Mouse (Mus musculus) monocyte, adult 59 days (primary cell): Measurements from ENCODE around the gene Olfr1231. TPM values are rescaled to one million over a fixed set of nuclear protein-coding genes. Genes with fewer than 3 reads are reported as not detected.

Source experiments
- total RNA-seq, 2 experiments: library from RNA; stranded (reverse); gene quantifications; one replicate each; pipeline ENCODE4 v1.2.4; 2023

The Olfr1231 gene
- total RNA-seq, result not detected

DNA sequence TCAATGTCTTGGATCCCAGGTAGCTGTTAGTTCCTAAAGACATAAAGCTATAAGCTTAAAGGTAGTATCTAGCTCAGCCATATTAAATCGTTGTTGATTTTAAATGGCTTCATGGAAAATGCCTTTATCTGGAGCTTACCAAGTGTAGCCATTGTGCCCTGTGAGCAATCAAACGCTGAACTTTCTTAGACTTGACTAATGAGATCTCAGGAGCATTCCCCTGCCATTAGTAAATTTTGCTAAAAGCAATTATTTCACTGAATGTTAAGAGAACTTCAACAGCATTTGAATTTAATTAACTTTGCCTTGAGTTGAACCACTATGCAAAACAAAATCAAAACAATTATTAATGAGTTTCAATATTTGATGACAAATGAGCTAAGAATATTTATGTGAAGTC lies at the start of gene Olfr1231:
Gene Olfr1231 (minus strand): TSS at position 101 of the 400 bp plus-strand sequence.

GRCm38 (mm10) chr2:89342298-89342697 lies 35.4 kb upstream of the Olfr1231 start, which contains the start of gene Olfr1233:
Olfr1233 (minus strand) TSS chr2:89342398.

DNA sequence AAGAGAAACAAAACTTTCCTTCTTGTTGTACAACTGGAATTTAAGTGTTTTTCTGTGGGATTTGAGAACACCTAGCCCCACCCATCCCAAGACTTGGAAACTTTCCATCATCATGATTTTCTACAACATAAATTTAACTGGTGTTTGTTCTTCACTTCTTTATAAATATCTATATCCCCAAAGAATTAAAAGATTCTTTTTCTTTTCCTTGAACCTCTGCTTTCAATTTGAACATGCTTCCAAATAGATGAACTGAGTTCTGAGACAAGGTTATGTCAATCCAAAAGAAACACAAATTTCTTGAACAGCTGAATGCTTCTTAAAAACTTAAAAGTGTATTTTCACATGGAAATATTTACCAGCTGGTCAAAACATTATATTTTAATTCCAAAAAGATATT lies 22.7 kb upstream of the Olfr1231 start, which contains the start of gene Olfr1232:
Gene Olfr1232 (minus strand): TSS at position 101 of the 400 bp plus-strand sequence.

GRCm38 (mm10) chr2:89297168-89297567 lies 9.7 kb downstream of the Olfr1231 start, which contains the start of gene Olfr1230:
Olfr1230 (minus strand) TSS chr2:89297268.

GRCm38 (mm10) chr2:89287914-89288313 lies 19.0 kb downstream of the Olfr1231 start, which contains the start of gene Olfr1229:
Olfr1229 (minus strand) TSS chr2:89288014.

GRCm38 (mm10) chr2:89253962-89254361 lies 52.9 kb downstream of the Olfr1231 start, which contains the start of gene Olfr1228:
Olfr1228 (minus strand) TSS chr2:89254062.

Other genes with a start within 250 kb of the Olfr1231 start
- gene Olfr1218, start 245.9 kb downstream of the Olfr1231 start, total RNA-seq, result not detected
- not detected for gene Olfr1219, start 223.6 kb downstream of the Olfr1231 start, total RNA-seq
- gene Olfr1220, start 200.2 kb downstream of the Olfr1231 start, total RNA-seq, result not detected
- gene Olfr1221, start 189.8 kb downstream of the Olfr1231 start, total RNA-seq, result not detected
- gene Olfr1222, start 174.0 kb downstream of the Olfr1231 start, total RNA-seq, result not detected
- gene Olfr1223, start 155.5 kb downstream of the Olfr1231 start, total RNA-seq, result not detected
- not detected for gene Olfr1224-ps1, start 143.0 kb downstream of the Olfr1231 start, total RNA-seq
- gene Olfr1225, start 132.4 kb downstream of the Olfr1231 start, total RNA-seq, result not detected
- gene Olfr1226, start 107.0 kb downstream of the Olfr1231 start, total RNA-seq, result not detected
- not detected for gene Olfr1228, start 53.0 kb downstream of the Olfr1231 start, total RNA-seq
- gene Olfr1229, start 19.1 kb downstream of the Olfr1231 start, total RNA-seq, result not detected
- not detected for gene Olfr1230, start 9.8 kb downstream of the Olfr1231 start, total RNA-seq
- not detected for gene Olfr1232, start 22.6 kb upstream of the Olfr1231 start, total RNA-seq
- not detected for gene Olfr1233, start 35.3 kb upstream of the Olfr1231 start, total RNA-seq
- gene Olfr1234, start 57.8 kb upstream of the Olfr1231 start, total RNA-seq, result not detected
- not detected for gene Olfr1238, start 102.6 kb upstream of the Olfr1231 start, total RNA-seq
- gene Olfr1239, start 113.3 kb upstream of the Olfr1231 start, total RNA-seq, result not detected
- gene Olfr1240, start 135.9 kb upstream of the Olfr1231 start, total RNA-seq, result not detected
- not detected for gene Olfr1241, start 180.1 kb upstream of the Olfr1231 start, total RNA-seq
- gene Olfr1242, start 191.3 kb upstream of the Olfr1231 start, total RNA-seq, result not detected
- gene Olfr1243, start 224.4 kb upstream of the Olfr1231 start, total RNA-seq, result not detected